Mouse (Mus musculus): ENCODE results near the gene Gabrg3. TPM values are rescaled to one million over a fixed set of nuclear protein-coding genes. Genes with fewer than 3 reads are reported as not detected.
"Not testable (repeated sequence)": the region's sequence is repeated elsewhere in the genome, so short reads cannot be mapped to it uniquely, and the experiment has no call there.

Gene Gabrg3
- total RNA-seq, 2 experiments from 2014 or later: not detected

DNA sequence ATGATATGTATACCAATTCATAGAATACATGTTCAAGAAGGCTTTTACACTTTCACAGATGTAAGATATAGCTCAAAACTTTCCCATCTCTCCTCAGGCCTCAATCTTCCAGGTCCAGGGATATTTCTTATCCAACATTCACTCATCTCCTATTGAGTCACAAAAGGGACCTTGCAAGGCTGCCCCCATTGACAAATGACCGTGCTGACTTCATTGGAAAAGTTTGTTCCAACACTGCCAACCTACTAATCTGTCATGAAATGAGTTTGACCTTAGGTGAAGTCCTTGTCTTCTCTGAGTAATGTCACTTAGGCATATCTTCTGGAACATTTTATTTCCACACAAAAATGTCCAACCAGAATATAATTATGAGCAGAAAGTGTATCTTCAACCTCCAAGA, 64.9 kb downstream of the Gabrg3 start:
- no peak for ATAC-seq (replicated peaks; ENCODE audit: low FRiP score, poor library complexity, severe bottlenecking)

DNA sequence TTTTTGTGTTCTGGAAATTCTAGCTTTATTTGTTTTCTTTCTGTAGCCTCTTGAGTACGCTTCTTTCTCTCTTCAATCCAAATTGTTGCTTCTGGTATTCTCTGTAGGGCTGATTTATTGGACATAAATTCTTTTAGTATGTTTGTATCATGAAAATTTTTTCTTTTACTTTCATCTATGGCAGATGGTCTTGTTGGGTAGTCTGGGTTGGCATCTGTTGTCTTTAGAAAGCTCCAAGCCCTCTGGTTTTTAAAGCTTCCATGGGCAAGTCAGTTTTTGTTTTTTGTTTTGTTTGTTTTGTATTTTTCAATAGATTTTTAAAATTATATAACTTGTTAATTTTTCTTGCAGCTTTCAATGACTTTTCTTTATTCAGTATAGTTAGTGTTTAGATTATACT, 72.0 kb downstream of the Gabrg3 start:
- ATAC-seq (replicated peaks; ENCODE audit: low FRiP score, poor library complexity, severe bottlenecking): no peak

DNA sequence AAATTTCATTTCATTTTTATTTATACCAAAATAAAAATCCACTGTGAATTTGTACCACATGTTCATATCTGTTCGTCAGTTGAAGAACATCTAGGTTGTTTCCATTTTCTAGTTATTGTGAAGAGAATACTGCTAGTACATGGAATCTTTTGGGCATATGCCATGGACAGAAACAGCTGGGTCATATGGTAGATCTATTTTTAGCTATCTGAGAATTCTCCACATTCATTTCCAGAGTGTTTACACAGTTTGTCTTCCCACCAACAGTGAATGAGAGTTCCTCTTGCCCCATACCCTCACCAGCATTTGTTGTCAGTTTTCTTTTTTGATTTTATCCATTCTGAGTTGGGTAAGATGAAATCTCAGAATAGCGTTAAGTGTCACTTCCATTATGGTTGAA, 75.0 kb downstream of the Gabrg3 start:
- no peak for ATAC-seq (replicated peaks; ENCODE audit: low FRiP score, poor library complexity, severe bottlenecking)

DNA sequence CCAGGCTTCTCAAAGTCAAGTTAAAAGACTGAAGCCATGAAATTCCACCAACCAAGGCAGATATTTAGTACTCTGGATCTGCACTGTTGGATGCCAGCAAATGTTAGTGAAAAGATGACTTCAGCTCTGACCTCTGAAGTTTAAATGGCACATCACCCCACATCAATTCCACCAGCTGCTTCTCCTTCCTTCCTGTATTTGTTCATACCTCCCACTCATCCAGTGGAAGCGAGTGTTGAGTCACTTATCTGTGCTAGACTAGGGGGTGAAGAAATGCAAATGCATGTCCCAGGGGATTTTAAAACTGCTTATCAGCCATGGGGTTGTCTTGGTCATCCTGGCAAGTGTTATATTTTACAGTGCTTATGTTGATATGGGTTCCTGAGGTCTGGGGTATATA, 79.7 kb downstream of the Gabrg3 start:
- no peak for ATAC-seq (replicated peaks; ENCODE audit: low FRiP score, poor library complexity, severe bottlenecking)

DNA sequence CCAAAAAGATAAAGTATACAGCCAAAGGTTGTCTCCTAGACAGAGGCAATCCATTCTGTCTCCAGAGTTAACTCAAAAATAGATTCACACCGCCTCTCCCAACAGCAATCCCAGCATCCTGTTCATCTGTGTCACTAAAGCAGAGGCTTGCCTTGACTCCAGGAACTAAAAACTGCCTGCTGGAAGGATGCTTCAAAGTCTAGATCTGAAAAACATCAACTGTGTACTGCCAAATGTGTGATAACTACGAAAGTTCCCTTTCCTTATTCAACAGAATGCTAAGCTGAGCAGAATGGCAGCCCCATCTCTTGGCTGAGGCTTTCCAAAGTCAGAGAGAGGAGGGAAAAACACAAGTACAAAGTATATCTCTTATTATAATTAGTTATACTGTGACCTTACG, 90.3 kb downstream of the Gabrg3 start:
- no peak for ATAC-seq (replicated peaks; ENCODE audit: low FRiP score, poor library complexity, severe bottlenecking)

DNA sequence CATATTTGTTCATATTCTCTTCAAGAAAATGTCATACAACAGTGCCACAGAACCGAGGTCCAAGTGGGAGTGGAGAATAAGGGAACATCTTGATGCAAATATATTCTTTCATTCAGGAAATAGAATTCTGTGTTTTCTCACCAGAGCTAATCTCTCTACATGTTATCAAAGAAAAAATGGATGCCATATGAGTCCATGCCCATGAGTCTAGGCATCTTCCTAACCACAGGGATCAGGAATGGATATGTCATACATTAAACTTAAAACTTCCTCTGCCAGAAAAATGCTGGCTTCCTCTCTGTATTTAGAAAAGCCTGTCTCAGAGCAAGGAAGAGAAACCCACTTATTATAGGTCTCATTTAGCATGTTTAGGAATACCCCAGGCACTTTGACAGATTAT, 92.9 kb downstream of the Gabrg3 start:
- ATAC-seq (replicated peaks; ENCODE audit: low FRiP score, poor library complexity, severe bottlenecking): no peak

DNA sequence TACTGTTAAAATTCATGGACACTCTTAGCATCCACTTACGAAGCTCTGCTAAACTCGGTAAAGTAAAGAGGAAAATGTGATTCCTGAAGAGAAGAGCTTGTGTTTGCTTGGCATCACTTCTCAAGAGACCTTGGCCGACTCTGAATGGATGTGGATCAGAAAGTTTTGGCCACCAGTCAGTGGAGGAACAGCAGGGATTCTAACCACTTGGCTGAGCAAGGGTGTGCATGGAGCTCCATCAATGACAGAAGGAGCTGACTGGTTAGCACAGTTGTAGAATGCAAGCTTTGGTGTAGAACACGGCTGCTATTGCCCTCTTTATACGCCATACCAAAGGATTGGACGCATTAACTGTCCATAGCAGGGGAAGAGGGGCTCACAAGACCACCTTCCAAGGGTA, 93.4 kb downstream of the Gabrg3 start:
- ATAC-seq (replicated peaks; ENCODE audit: low FRiP score, poor library complexity, severe bottlenecking): no peak

DNA sequence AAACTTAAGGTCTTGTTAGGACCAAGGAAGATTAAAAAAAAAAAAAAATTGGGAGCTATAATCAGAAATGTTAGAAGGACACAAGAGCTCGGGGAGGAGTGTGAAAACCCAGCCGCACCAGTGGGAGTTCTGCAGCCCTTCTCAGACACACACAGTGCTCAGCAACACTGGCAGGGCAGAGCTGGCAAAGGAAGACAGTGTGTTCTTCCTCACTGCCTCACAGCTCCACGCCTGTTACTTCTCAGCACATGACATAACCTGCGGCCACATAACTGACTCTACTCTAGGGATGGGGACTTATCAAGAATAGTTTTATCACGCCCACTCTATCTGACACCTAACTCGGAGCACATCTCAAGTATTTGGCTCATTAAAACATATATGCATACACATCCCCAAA, 103.8 kb downstream of the Gabrg3 start:
- no peak for ATAC-seq (replicated peaks; ENCODE audit: low FRiP score, poor library complexity, severe bottlenecking)

DNA sequence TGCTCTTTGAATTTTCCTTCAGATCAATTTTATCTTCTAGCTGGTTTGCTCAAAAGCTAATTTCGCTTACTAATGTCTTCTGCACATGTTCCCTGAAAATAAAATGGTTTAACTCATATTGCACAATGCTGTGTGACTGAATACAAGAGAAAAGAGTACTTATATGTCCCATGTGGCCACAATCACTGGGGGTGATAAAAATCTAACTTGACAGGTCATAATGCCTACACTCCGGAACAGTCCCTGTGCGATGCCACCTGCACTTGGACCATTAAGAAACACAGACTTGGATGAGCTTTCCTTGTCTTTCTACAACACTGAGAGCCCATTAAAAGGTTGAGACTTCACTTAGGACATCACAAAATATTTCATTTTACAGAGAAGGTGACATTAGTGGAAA, 108.1 kb downstream of the Gabrg3 start:
- no peak for ATAC-seq (replicated peaks; ENCODE audit: low FRiP score, poor library complexity, severe bottlenecking)

DNA sequence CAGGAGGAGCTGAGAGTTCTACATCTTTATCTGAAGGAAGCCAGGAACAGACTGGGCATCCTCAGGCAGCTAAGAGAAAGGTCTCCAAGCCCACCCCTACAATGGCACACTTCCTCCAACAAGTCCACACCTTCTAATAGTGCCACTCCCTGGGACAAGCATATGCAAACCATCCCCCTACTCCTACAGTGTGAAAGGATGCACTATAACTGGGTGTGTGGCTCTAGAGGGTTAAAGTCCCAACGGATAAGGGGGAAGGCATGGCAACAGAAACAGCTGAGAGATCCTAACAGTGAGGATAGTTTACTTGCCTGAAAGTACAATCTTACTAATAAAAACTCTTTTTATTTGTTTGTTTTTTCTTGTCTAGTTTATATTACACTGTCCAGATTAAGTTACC, 126.8 kb downstream of the Gabrg3 start:
- ATAC-seq (replicated peaks; ENCODE audit: low FRiP score, poor library complexity, severe bottlenecking): no peak

DNA sequence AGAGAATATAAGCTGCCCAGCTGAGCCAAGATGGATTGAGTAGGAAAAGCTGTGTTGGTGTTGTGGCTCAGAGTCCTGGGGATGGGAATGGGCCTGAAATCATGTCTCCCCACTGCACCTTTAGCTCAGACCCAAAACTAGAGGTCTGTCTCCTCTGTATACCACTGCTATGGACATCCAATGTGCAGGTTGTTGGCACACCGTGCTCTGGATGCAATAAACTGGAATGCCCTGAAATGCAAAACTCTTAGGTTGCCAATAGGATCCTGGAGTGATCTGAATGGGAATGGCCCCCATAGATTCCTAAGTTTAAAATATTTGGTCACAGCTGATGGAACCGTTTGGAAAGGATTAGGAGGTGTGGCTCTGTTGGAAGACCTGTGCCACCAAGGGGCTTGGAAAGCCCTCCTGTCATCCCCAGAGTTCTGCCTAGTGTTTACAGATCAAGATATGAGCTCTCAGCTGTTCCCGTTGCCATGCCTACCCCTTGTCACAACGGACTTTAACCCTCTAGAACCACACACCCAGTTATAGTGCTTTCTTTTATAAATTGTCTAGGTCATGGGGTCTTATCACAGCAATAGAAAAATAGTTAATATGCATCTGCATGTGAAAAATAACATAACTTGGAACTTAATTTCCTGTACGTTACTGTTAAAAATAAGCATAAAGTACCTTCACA, 128.0 kb downstream of the Gabrg3 start:
- no peak for ATAC-seq (replicated peaks; ENCODE audit: low FRiP score, poor library complexity, severe bottlenecking)

DNA sequence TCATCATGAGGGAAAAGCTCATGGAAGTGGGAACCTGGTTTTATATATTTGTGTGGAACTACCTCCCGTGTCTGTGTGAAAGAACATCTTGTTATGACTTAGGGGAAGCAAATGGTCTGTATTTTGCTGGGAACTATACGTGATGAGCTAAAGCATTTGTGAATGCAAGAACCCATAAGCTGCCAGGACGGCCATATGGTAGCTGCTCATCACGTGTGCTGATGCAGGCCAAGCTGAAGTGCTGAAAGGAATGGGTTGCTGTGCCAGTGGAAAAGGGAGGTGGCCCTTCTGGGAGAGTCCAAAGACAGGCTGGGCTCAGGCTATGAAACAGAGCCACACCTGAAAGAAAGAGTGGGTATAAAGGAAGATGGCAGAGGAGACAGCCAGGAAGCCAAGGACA, 143.0 kb downstream of the Gabrg3 start:
- ATAC-seq (replicated peaks; ENCODE audit: low FRiP score, poor library complexity, severe bottlenecking): no peak

DNA sequence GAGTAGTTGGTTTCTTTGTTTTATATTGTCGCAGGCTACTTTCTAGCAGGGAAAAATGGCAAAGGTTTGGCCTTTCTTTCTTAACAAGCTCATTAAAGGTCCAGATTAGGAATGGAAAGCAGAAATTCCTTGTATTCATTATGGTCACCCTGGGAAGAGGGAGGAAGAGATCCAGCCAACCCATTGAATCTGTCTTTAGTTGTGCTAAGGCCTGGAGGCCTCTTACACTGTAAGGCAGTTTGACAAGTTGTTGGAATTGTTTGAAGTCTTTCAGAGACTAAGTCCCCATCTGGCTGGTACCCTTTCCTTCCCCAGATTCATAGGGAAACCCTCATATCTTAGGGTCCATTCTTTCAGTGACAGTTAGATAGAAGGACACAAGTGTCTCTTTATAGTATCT, 172.9 kb downstream of the Gabrg3 start:
- ATAC-seq (replicated peaks; ENCODE audit: low FRiP score, poor library complexity, severe bottlenecking): no peak

DNA sequence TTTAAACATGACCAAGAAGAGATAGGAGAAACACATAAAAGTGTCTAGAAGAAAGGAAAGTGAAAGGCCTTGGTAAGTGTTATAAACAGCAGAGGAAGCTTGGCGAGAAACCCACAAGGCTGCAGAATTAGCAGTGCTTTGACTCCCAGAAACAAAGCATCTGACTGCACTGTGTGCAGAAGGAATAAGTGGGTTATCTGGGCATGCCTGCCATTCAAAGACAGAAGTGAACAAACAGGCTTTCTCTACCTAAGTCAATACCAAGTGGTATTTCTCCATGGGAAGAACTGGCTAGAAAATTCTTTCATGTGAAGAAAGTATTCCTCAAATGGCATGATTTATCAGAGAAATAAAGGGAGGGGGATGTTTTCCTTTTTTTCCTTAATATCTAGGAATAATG, 201.0 kb downstream of the Gabrg3 start:
- ATAC-seq (replicated peaks; ENCODE audit: low FRiP score, poor library complexity, severe bottlenecking): no peak

DNA sequence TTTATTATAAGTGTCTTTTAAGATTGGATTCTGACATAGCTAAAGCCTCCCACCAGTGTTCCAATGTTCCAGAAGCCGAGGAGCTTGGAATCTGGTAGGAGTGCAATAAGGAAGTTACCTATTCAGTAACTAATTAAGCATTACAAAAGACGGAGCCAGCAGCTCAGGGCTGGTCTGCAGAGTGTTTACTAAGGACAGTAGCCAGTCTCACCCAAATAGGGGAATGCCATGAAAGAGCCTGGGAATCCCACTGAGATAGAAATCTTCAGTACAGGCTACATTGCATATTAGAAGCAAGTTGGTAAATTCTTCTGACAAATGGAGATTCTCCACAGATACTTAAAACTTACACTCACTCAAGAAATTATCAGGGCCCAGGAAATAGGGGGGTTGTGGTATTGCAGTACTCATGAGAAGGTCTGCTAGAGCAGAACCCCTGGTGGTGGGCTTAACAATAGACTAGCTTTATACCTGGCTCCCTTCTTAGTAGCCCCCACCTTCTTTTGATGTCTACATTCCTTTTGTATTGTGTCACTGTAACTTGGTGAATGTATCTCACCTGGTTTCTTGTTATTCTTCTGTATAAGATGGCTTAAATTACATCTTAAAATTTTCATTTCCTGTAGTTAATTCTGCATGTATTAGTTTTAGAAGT, 211.0 kb downstream of the Gabrg3 start:
- not testable (repeated sequence) for ATAC-seq (replicated peaks; ENCODE audit: low FRiP score, poor library complexity, severe bottlenecking)

DNA sequence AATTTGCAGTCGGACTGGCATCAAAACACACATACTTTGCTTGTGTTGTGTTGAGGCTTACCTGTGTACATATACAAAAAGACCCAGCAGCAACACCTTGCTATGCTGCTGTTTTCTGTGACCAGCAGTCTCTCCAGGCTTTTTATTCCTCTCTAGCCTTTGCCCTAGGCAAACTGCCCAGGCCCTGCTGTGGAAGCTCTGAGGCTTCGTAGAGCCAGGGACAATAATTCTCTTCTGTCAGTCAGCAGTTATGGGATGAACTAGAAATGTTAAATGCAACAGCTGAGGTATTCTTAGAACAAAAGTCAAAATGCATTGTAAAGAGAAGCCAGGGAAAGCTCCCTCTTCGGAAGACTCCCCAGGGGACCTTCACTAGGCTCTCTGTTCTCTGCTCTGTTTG, 220.1 kb downstream of the Gabrg3 start:
- no peak for ATAC-seq (replicated peaks; ENCODE audit: low FRiP score, poor library complexity, severe bottlenecking)

DNA sequence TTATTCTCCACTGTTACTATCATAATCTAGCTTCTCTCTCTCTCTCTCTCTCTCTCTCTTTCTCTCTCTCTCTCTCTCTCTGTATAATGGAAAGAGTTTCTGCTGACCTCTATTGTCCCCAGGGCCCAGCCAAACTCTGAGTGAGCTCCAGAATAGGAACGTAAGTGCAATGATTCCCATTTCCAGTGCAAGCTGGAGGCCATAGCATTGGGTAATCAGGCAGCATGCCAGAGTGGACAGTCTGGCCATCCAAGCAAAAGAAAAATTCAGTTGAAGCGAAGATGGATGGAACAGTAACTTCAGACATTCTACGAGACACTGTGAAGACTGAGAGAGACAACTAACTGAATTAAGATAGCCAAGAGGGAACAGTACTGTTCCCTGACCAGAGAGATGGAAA, 228.8 kb downstream of the Gabrg3 start:
- ATAC-seq (replicated peaks; ENCODE audit: low FRiP score, poor library complexity, severe bottlenecking): no peak

DNA sequence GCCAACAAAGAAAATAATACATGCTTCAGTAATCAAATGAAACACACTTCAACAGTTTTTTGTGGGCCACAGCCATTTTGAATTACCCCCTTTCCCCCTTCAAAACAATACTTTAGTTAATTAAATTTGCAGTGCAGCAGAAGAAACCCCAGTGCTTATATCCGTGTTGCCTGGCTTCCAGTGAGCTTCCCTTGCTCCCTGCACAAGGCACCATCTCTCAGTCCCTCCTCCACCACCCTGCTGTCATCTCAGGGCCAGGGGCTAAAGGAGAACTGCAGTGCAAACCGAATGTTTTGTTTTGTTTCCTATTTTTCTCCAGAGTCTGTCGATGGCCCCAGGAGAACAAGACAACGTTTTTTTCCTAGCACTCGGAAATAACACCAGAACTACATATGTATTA, 233.2 kb downstream of the Gabrg3 start:
- no peak for ATAC-seq (replicated peaks; ENCODE audit: low FRiP score, poor library complexity, severe bottlenecking)

DNA sequence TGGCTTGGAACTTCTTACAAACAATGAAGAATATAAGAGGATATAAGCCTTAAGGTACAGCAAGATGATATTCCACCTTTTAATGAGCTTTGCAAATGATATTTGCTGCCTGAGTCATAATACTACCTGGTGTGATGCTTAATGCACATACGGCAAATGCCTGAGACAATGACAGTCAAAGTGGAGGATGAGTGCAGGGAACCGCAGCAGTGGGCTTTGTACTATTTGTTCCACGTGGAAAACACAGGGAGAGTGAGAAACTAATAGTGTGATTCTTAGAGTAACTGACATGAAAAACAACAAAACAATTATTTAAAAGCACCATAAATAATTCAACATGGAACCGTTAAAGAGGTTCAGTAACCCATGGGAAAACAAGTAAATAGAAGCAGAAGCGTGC, 236.2 kb downstream of the Gabrg3 start:
- no peak for ATAC-seq (replicated peaks; ENCODE audit: low FRiP score, poor library complexity, severe bottlenecking)

DNA sequence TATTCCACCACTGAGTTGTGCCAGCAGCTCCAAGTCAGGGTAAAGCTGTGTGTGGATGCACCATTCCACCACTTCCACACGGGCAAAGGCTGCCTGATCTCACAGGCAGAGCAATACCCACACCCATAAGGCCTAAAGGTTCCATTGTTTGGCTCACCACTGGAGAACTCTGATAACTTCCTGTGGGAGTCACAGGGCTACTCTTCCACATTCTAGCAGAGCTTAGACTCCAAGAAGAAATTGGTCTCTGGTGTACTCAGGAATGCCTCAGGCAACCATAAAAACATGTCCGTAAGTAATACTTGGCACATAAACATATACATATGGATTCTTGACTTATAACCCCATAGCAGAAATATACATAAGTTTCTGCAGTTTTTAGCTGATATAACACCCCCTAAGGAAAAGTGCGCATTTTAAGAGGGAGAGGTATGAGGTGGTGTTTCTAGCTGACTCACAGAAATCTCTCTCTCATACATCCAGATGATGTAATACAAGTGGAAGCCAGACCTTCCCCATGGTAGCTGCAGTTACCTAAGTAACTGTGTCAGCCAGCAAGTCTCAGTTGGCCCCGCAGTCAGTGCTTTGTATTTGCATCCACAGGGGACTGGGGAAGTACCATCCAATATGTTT, 248.8 kb downstream of the Gabrg3 start:
- ATAC-seq (replicated peaks; ENCODE audit: low FRiP score, poor library complexity, severe bottlenecking): no peak

DNA sequence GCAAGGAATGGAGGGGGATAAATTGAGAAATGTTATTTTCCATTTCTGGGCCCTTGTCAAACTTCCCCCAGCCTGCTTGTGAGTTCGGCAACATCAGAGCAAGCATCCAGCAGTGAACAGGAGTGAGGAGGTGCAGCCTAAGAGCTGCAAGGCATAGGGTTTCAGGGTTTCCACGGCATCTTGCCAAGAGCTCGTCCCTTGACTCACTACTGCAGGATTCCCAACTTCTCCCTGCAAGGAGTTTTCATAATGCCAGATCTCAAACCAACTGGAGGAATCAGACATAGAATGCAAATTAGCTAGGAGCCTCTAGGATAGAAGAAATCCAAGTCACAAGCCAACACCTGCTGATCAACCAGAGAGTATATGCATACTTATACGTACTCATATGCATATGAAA, 254.0 kb downstream of the Gabrg3 start:
- no peak for ATAC-seq (replicated peaks; ENCODE audit: low FRiP score, poor library complexity, severe bottlenecking)

DNA sequence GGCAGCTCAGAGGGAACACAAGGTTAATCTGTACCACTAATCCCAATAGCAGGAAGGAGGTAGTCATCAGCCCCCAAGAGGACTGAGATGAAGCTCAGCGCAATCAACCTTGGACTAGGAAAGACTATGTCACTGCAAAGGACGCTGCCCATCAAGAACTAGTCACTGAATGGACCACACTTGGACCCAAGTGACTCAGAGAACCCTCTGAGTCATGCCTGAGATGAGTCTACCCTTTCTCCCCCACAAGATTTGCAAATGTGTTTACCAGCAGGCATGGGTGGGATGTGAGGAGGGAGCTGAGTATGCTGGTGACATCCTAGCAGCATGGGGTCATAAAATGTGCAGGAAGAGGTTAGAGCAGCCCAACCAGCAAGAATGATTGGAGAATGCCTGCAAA, 254.5 kb downstream of the Gabrg3 start:
- ATAC-seq (replicated peaks; ENCODE audit: low FRiP score, poor library complexity, severe bottlenecking): no peak

All from erythroid progenitor cell, adult 5-6 weeks (primary cell).